Mouse (Mus musculus) G1E (cell line): ENCODE measurements around the gene P2ry12.

Source experiments
- CTCF ChIP-seq: IDR thresholded peaks from 2 replicates; pipeline ENCODE4 v1.5.1; 2012; ENCODE audit warnings: low read depth, low read length, inconsistent platforms, mixed read lengths
- GATA1 ChIP-seq: IDR thresholded peaks from 2 replicates; pipeline ENCODE4 v1.6.1; 2012; ENCODE audit warnings: borderline replicate concordance, low read length, inconsistent platforms, mixed read lengths
- POLR2AphosphoS5 ChIP-seq: IDR thresholded peaks from 2 replicates; pipeline ENCODE4 v1.6.1; 2012; ENCODE audit warnings: low read depth, low read length, inconsistent platforms; ENCODE audit not compliant: insufficient replicate concordance

- TF ChIP-seq GATA1 (no peak), CTCF (no peak), POLR2AphosphoS5 (no peak)
These were observed 56.7 kb downstream of the P2ry12 start for GRCm38 (mm10) chr3:59205941-59206340.
